Mouse (Mus musculus) R1 (cell line): Measurements from ENCODE around the gene Il9r.

Experiments
- DNase-seq: peaks from one replicate; pipeline ENCODE4 v3.0.0-alpha.2; 2018; ENCODE audit warnings: low read depth, low spot score

Il9r gene

GRCm38 (mm10) chr11:32200075-32200601, at the start of gene Il9r:
Il9r (minus strand) TSS chr11:32200279.
- no peak for DNase-seq

- no peak for DNase-seq
Observed at GRCm38 (mm10) chr11:32248350-32248749, 48.3 kb upstream of the Il9r start.

GRCm38 (mm10) chr11:32247068-32247467, 47.0 kb upstream of the Il9r start:
- DNase-seq: no peak

- DNase-seq: no peak
Observed at GRCm38 (mm10) chr11:32245614-32246013, 45.5 kb upstream of the Il9r start.

- DNase-seq: no peak
Observed at GRCm38 (mm10) chr11:32244617-32245016, 44.5 kb upstream of the Il9r start.

GRCm38 (mm10) chr11:32244064-32244463, 44.0 kb upstream of the Il9r start:
- no peak for DNase-seq

GRCm38 (mm10) chr11:32243205-32243955, 43.3 kb upstream of the Il9r start:
- peak; percentile 42 for DNase-seq

GRCm38 (mm10) chr11:32242209-32242608, 42.1 kb upstream of the Il9r start:
- DNase-seq: no peak

GRCm38 (mm10) chr11:32241391-32241790, 41.3 kb upstream of the Il9r start:
- no peak for DNase-seq

GRCm38 (mm10) chr11:32238093-32238860, 38.2 kb upstream of the Il9r start:
- peak; percentile 64 for DNase-seq

GRCm38 (mm10) chr11:32237411-32237795, 37.3 kb upstream of the Il9r start:
- no peak for DNase-seq

- peak; percentile 63 for DNase-seq
Observed at GRCm38 (mm10) chr11:32236712-32237410, 36.8 kb upstream of the Il9r start.

GRCm38 (mm10) chr11:32236132-32236531, 36.1 kb upstream of the Il9r start:
- no peak for DNase-seq

- no peak for DNase-seq
Observed at GRCm38 (mm10) chr11:32235646-32236045, 35.6 kb upstream of the Il9r start.

- no peak for DNase-seq
Observed at GRCm38 (mm10) chr11:32234816-32235485, 34.9 kb upstream of the Il9r start.

GRCm38 (mm10) chr11:32233895-32234294, 33.8 kb upstream of the Il9r start:
- DNase-seq: no peak

GRCm38 (mm10) chr11:32232848-32233247, 32.8 kb upstream of the Il9r start:
- DNase-seq: no peak

GRCm38 (mm10) chr11:32231125-32231524, 31.0 kb upstream of the Il9r start:
- no peak for DNase-seq

GRCm38 (mm10) chr11:32230220-32230619, 30.1 kb upstream of the Il9r start:
- no peak for DNase-seq

GRCm38 (mm10) chr11:32228292-32228845, 28.3 kb upstream of the Il9r start:
- no peak for DNase-seq

GRCm38 (mm10) chr11:32227555-32227954, 27.5 kb upstream of the Il9r start:
- no peak for DNase-seq
